Mouse (Mus musculus): Measurements from ENCODE around the gene Ypel4.

GRCm38 (mm10) chr2:84761840-84762239, 28.0 kb downstream of the Ypel4 start:
- TF ChIP-seq POLR2A (IDR thresholded peaks at IDR 0.05; ENCODE audit: low read depth, low read length) = no peak
- TF ChIP-seq CTCF (IDR thresholded peaks at IDR 0.05; ENCODE audit: extremely low read depth, insufficient read depth, insufficient read length, insufficient replicate concordance) = no peak

Measured in spleen, adult 2 months (tissue).